Mouse (Mus musculus): ENCODE measurements around the gene Cep152. TPM values are rescaled to one million over a fixed set of nuclear protein-coding genes. Genes with fewer than 3 reads are reported as not detected.

The Cep152 gene
- total and polyA plus RNA-seq, 3 experiments: 7.7 to 8.9 (median 8.8) TPM

- Histone ChIP-seq H3K4me2 (ENCODE audit: insufficient read depth, low read depth, poor library complexity, severe bottlenecking) (no peak overlapping the region), H3K9me3 (replicated peaks; ENCODE audit: low read length) (peaks cover under 1% of the 10 kb centered on the region), H3K4me1 (ENCODE audit: control insufficient read depth in 1 of 2, insufficient read depth in 2 of 2) (peaks cover 0 to 6% of the 10 kb centered on the region in 2 experiments; a peak in 1 of 4 replicates), H3K36me3 (replicated peaks in 1 of 2; ENCODE audit: control insufficient read depth in 1 of 2, insufficient read depth in 1 of 2, low read length in 1 of 2) (no peaks in the 10 kb centered on the region), H3K27ac (ENCODE audit: insufficient read depth, low read depth) (no peak overlapping the region), H3K4me3 (replicated peaks in 1 of 3; ENCODE audit: low read depth in 2 of 3, low read length in 2 of 3, poor library complexity in 1 of 3) (no peak overlapping the region), H3K79me2 (replicated peaks; ENCODE audit: control insufficient read depth, extremely low read depth, insufficient read depth, poor library complexity, severe bottlenecking) (no peaks in the 10 kb centered on the region), H3K27me3 (replicated peaks) (no peaks in the 10 kb centered on the region), H3K9ac (ENCODE audit: insufficient read depth, low read depth) (no peak overlapping the region)
- no peak for DNase-seq (ENCODE audit: extremely low read depth)
- in situ Hi-C loops (cut with MboI; ENCODE audit: low pct_ligation_motif_present, low pct_unique_long_range_greater_than_20kb, low sequenced_read_pairs) (loop anchor here (25.0 kb wide), 1 partner anchor 384 kb away; the partner anchor contains the start of gene Fgf7), dilution Hi-C loops (cut with MboI; ENCODE audit: extremely low pct_ligation_motif_present, extremely low pct_unique_long_range_greater_than_20kb, low sequenced_read_pairs) (no loop called here)
- TF ChIP-seq JUN (IDR thresholded peaks at IDR 0.05; ENCODE audit: insufficient read depth, low read depth, low read length) (no peak), SMC3 (IDR thresholded peaks at IDR 0.05; ENCODE audit: low read depth, low read length) (no peak), E2F4 (IDR thresholded peaks at IDR 0.05; ENCODE audit: insufficient replicate concordance, low read depth, low read length) (no peak), ZNF384 (IDR thresholded peaks at IDR 0.05; ENCODE audit: low read depth, low read length) (no peak), UBTF (IDR thresholded peaks at IDR 0.05; ENCODE audit: low read depth, low read length) (no peak), POLR2AphosphoS2 (IDR thresholded peaks at IDR 0.05; ENCODE audit: low read depth, low read length) (no peak), MXI1 (IDR thresholded peaks at IDR 0.05; ENCODE audit: low read depth, low read length) (no peak)
Observed at GRCm38 (mm10) chr2:125653286-125653685, 28.4 kb upstream of the Cep152 start.

GRCm38 (mm10) chr2:125651563-125651962, 26.6 kb upstream of the Cep152 start:
- TF ChIP-seq TBP (conservative IDR thresholded peaks at IDR 0.05; ENCODE audit: low read depth, low read length): no peak
- TF ChIP-seq BHLHE40 (IDR thresholded peaks at IDR 0.05; ENCODE audit: low read depth, low read length): no peak
- TF ChIP-seq GABPA (IDR thresholded peaks at IDR 0.05; ENCODE audit: insufficient replicate concordance, low read depth, low read length): no peak
- TF ChIP-seq CTCF (conservative IDR thresholded peaks at IDR 0.05 in 1 of 2, IDR thresholded peaks at IDR 0.05 in 1 of 2; ENCODE audit: low read depth in 2 of 2, low read length in 2 of 2): no peak
- TF ChIP-seq EP300 (IDR thresholded peaks at IDR 0.05; ENCODE audit: low read length): no peak
- no peak for TF ChIP-seq PAX5 (IDR thresholded peaks at IDR 0.05; ENCODE audit: low read length)
- no peak for TF ChIP-seq ETS1 (conservative IDR thresholded peaks at IDR 0.05; ENCODE audit: low read depth, low read length)
- TF ChIP-seq MXI1 (IDR thresholded peaks at IDR 0.05; ENCODE audit: low read depth, low read length): no peak
- TF ChIP-seq MEF2A (IDR thresholded peaks at IDR 0.05; ENCODE audit: borderline replicate concordance, low read depth, low read length): no peak
- no peak for TF ChIP-seq MAZ (IDR thresholded peaks at IDR 0.05; ENCODE audit: low read depth, low read length)
- TF ChIP-seq JUN (IDR thresholded peaks at IDR 0.05; ENCODE audit: insufficient read depth, low read depth, low read length): no peak
- TF ChIP-seq ZMIZ1 (IDR thresholded peaks at IDR 0.05; ENCODE audit: low read depth, low read length): no peak
- TF ChIP-seq IRF4 (IDR thresholded peaks at IDR 0.05; ENCODE audit: low read depth, low read length): no peak
- TF ChIP-seq USF2 (conservative IDR thresholded peaks at IDR 0.05; ENCODE audit: low read depth, low read length): no peak
- no peak for TF ChIP-seq ELF1 (IDR thresholded peaks at IDR 0.05; ENCODE audit: low read depth, low read length)
- TF ChIP-seq RAD21 (IDR thresholded peaks at IDR 0.05; ENCODE audit: low read depth, low read length): no peak
- Histone ChIP-seq H3K4me3 (replicated peaks in 1 of 3; ENCODE audit: low read depth in 2 of 3, low read length in 2 of 3, poor library complexity in 1 of 3) (no peak overlapping the region), H3K4me2 (ENCODE audit: insufficient read depth, low read depth, poor library complexity, severe bottlenecking) (peak overlapping the region; percentile 53), H3K36me3 (replicated peaks in 1 of 2; ENCODE audit: control insufficient read depth in 1 of 2, insufficient read depth in 1 of 2, low read length in 1 of 2) (no peaks in the 10 kb centered on the region), H3K9ac (ENCODE audit: insufficient read depth, low read depth) (0 out of 2 replicates have a peak overlapping the region, but pooled peaks have one; percentile 7), H3K79me2 (replicated peaks; ENCODE audit: control insufficient read depth, extremely low read depth, insufficient read depth, poor library complexity, severe bottlenecking) (no peaks in the 10 kb centered on the region), H3K27me3 (replicated peaks) (no peaks in the 10 kb centered on the region), H3K4me1 (ENCODE audit: control insufficient read depth in 1 of 2, insufficient read depth in 2 of 2) (peaks cover 0 to 6% of the 10 kb centered on the region in 2 experiments; a peak in 1 of 4 replicates), H3K27ac (ENCODE audit: insufficient read depth, low read depth) (no peak overlapping the region), H3K9me3 (replicated peaks; ENCODE audit: low read length) (no peaks in the 10 kb centered on the region)
- dilution Hi-C loops (cut with MboI; ENCODE audit: extremely low pct_ligation_motif_present, extremely low pct_unique_long_range_greater_than_20kb, low sequenced_read_pairs) (no loop called here), in situ Hi-C loops (cut with MboI; ENCODE audit: low pct_ligation_motif_present, low pct_unique_long_range_greater_than_20kb, low sequenced_read_pairs) (loop anchor here (25.0 kb wide), 1 partner anchor 386 kb away; the partner anchor contains the start of gene Fgf7)
- DNase-seq (ENCODE audit: extremely low read depth): no peak

Data from CH12.LX (cell line).